Mouse (Mus musculus) CD4-positive helper T cell, adult 2 months (primary cell): ENCODE results near the gene Gm21627.
"Not testable (repeated sequence)": the region's sequence is repeated elsewhere in the genome, so short reads cannot be mapped to it uniquely, and the experiment has no call there.

Source experiments
- DNase-seq: peaks from one replicate; pipeline ENCODE4 v3.0.0-alpha.2; 2012; ENCODE audit warnings: low read depth, missing footprints, low spot score

Gm21627 gene

GRCm38 (mm10) chrY:63228127-63228526 lies at the start of gene Gm21627:
Gene Gm21627, plus strand, starts transcription at chrY:63228427.
- not testable (repeated sequence) for DNase-seq
